Mouse (Mus musculus): ENCODE results near the gene Slc22a19. TPM values are rescaled to one million over a fixed set of nuclear protein-coding genes. Genes with fewer than 3 reads are reported as not detected.
"Not testable (repeated sequence)": the region's sequence is repeated elsewhere in the genome, so short reads cannot be mapped to it uniquely, and the experiment has no call there.

Gene Slc22a19
- polyA plus RNA-seq (2012; ENCODE audit: insufficient read depth, insufficient read length, low replicate concordance, missing spikeins), result not detected in 2 replicates

DNA sequence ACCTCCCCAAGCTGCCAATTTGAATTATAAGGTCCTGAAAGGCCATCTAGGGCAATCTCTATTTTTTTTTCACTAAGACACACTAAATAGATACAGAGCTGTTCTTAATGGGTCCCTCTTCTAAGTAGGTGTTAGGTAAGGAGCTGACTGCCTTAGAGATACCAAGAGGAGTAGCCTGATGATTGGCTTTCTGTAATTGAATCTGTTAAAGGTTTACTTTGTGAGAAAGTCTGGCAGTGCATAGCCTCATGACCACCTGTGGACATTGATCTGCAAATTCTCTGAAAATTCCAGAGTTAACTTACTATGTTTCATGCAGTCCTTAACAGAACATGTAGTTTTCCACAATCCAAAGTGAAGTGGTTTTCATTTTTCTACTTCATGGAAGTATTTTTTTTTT, at the start of gene Slc22a19:
TSS of gene Slc22a19 (minus strand) at position 163 of the 400 bp plus-strand sequence.
- no peaks in the 10 kb centered on the region for H3K4me1 ChIP-seq (ENCODE audit: control insufficient read depth, insufficient read depth, low read length)
- no peak for TF ChIP-seq CTCF (IDR thresholded peaks at IDR 0.05; ENCODE audit: insufficient read depth, low read depth, low read length)
- no peak for TF ChIP-seq POLR2A (IDR thresholded peaks at IDR 0.05; ENCODE audit: insufficient read depth, low read depth, low read length)
- H3K27ac ChIP-seq (ENCODE audit: insufficient read depth, low read depth, low read length), result no peak within 1 kb of the TSS
- H3K4me3 ChIP-seq (ENCODE audit: insufficient read depth, low read depth, low read length), result no peak within 1 kb of the TSS

DNA sequence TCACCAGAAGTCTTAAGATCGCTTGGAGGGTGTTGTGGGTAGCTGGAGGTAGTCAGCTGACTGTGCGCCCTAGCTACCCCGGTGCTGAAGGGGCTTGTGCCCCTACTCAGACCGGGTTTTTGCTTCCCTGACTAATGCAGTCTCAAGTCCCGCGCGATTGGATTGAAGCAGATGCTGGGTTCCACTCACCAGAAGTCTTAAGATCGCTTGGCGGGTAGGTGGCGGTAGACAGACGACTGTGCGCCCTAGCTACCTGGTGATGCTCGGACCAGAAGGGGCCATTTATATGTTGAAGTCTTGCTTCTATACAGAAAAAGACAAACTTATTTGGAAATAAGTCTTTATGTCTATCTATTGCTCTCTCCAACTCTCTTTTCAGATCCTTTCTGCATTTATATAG, 42.3 kb upstream of the Slc22a19 start:
- not testable (repeated sequence) for H3K4me1 ChIP-seq (ENCODE audit: control insufficient read depth, insufficient read depth, low read length); H3K27ac ChIP-seq (ENCODE audit: insufficient read depth, low read depth, low read length); H3K4me3 ChIP-seq (ENCODE audit: insufficient read depth, low read depth, low read length)
- 79% methylated on average over 13 of the region's 13 CpGs for WGBS

DNA sequence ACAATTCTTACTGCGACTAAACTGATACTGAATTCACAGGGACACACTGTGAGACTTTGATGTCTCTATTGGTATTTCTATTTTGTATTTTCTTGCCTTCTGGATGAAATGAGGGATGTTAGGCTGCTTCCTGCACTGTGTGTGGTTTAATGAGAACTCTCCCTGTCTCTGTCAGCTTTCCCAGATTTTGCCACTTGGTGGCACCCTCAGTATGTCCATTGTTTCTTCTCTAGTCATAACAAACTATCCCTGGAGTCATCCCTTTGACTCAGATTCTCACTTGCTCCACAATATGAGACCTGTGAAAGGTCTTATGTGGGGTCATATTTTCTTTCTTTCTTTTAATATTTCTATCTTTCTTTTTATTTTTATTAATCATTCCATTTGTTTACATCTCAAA, 18.4 kb upstream of the Slc22a19 start:
- Histone ChIP-seq H3K27ac (ENCODE audit: insufficient read depth, low read depth, low read length) (no peak overlapping the region), H3K4me1 (ENCODE audit: control insufficient read depth, insufficient read depth, low read length) (no peaks in the 10 kb centered on the region), H3K4me3 (ENCODE audit: insufficient read depth, low read depth, low read length) (no peak overlapping the region)
- WGBS, result 21% methylated on average over 1 of the region's 1 CpGs
- TF ChIP-seq POLR2A (IDR thresholded peaks at IDR 0.05; ENCODE audit: insufficient read depth, low read depth, low read length) (no peak), CTCF (IDR thresholded peaks at IDR 0.05; ENCODE audit: insufficient read depth, low read depth, low read length) (no peak)

DNA sequence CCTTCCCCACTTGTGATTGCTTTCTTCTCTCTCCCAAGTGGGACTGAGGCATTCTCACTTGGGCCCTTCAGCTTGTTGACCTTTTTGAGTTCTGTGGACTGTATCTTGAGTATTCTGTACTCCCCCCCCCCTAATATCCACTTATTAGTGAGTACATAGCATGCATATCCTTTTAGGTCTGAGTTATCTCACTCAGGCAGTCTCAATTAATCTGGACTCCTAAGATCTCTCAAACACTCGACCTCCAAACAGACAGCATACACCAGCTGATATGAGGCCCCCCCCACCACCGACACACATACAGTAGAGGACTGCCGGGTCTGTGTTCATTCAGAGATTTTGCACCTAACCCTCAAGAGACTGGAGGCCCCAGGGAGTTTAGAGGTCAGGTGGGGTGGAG, 18.0 kb downstream of the Slc22a19 start:
- not testable (repeated sequence) for H3K27ac ChIP-seq (ENCODE audit: insufficient read depth, low read depth, low read length); H3K4me1 ChIP-seq (ENCODE audit: control insufficient read depth, insufficient read depth, low read length); H3K4me3 ChIP-seq (ENCODE audit: insufficient read depth, low read depth, low read length)
- 73% methylated on average over 3 of the region's 3 CpGs for WGBS

DNA sequence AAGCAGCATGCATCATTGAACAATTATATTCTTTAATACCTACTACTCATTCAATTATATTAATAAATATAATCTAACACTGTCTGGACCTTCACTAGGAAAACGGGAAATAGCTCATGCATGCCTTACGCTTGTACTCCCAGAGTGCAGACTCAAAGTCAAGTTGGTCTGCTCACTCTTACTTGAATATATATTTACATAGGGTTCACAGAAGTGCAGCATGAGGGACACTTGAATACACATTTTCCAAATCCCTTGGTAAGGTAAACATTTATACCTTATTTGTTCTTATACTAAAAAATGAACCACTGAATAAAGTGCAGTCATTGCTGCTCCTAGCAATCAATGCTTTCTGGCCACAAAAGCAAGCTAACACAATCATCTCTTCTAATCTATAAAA, 19.9 kb downstream of the Slc22a19 start:
- Histone ChIP-seq H3K4me1 (ENCODE audit: control insufficient read depth, insufficient read depth, low read length) (no peaks in the 10 kb centered on the region), H3K27ac (ENCODE audit: insufficient read depth, low read depth, low read length) (no peak overlapping the region), H3K4me3 (ENCODE audit: insufficient read depth, low read depth, low read length) (no peak overlapping the region)
- TF ChIP-seq CTCF (IDR thresholded peaks at IDR 0.05; ENCODE audit: insufficient read depth, low read depth, low read length) (no peak), POLR2A (IDR thresholded peaks at IDR 0.05; ENCODE audit: insufficient read depth, low read depth, low read length) (no peak)
- 89% methylated on average over 2 of the region's 2 CpGs for WGBS

DNA sequence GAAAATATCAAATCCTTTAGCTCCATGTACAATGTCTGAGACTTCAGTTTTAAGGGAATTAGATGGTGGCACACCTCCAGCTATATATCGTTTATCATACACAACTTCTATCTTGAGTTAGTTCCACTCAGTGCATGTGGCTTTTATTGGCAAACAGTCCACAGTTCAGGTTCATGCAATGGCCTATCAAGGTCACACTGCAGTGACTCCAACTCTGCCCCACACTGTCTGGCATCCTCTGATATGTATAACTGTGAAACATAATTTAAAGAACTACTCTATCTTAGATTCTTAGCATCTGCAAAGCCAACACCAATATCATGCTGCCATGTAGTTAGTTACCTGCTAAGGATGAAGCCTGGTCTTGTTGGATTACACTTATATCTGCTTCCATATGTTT, 23.1 kb downstream of the Slc22a19 start:
- 93% methylated on average over 1 of the region's 1 CpGs for WGBS
- Histone ChIP-seq H3K4me3 (ENCODE audit: insufficient read depth, low read depth, low read length) (no peak overlapping the region), H3K27ac (ENCODE audit: insufficient read depth, low read depth, low read length) (no peak overlapping the region), H3K4me1 (ENCODE audit: control insufficient read depth, insufficient read depth, low read length) (no peaks in the 10 kb centered on the region)
- TF ChIP-seq POLR2A (IDR thresholded peaks at IDR 0.05; ENCODE audit: insufficient read depth, low read depth, low read length) (no peak), CTCF (IDR thresholded peaks at IDR 0.05; ENCODE audit: insufficient read depth, low read depth, low read length) (no peak)

DNA sequence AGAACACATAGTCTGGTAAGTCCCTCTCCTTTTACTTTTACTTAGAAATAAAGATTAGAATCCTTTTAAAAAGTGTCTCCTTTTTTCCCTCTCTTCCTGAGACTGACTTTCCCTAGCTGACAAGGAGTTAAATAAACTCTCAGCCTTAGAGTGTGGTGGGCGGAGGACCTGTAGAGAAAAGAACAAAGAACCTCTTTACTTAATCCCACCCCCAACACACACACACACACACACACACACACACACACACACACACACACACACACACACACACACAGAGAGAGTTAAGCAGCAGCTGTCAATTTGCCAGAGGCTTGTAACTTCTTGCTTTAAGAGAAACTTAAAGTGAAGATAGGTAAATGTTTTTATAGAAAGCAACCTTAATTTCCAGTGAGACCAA, 39.1 kb downstream of the Slc22a19 start:
- TF ChIP-seq POLR2A (IDR thresholded peaks at IDR 0.05; ENCODE audit: insufficient read depth, low read depth, low read length) (no peak), CTCF (IDR thresholded peaks at IDR 0.05; ENCODE audit: insufficient read depth, low read depth, low read length) (no peak)
- Histone ChIP-seq H3K27ac (ENCODE audit: insufficient read depth, low read depth, low read length) (no peak overlapping the region), H3K4me3 (ENCODE audit: insufficient read depth, low read depth, low read length) (no peak overlapping the region), H3K4me1 (ENCODE audit: control insufficient read depth, insufficient read depth, low read length) (no peaks in the 10 kb centered on the region)
- WGBS, result 8% methylated on average over 1 of the region's 1 CpGs

DNA sequence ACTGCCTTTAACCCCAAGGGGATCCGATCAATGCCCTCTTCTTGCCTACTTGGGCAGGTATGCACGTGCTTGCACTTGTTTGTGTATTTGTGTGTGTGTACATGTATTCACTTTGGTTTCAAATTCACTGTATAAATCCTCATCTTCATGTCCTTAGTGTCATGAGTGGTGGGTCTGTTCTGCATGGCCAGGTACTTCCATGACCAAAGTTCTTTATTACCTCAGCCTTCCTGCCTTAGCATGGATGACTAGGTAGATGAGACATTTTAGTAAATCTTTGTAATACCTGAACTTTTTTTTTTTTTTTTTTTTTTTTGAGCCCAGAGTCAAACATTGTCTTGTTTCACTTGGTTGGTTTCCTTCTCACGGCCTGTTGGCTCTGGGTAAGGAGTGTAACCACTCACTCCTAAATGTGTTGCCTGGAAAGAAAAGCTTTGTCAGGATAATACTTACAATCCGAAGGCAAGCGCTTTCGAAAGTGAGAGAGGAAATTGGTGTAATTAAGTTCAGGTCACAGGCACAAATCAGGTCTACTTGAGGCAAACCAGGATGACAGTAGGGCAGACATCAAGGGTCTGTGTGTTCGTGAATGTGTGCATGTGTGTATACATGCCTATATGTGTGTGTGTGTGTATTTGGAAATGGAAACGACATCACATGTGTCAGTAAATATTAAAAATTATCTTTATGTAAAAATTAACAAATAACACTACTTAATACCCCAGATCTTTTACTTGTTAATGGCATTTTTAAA, 62.0 kb downstream of the Slc22a19 start:
- H3K4me3 ChIP-seq (ENCODE audit: insufficient read depth, low read depth, low read length), result no peak overlapping the region
- no peak overlapping the region for H3K27ac ChIP-seq (ENCODE audit: insufficient read depth, low read depth, low read length)
- TF ChIP-seq POLR2A (IDR thresholded peaks at IDR 0.05; ENCODE audit: insufficient read depth, low read depth, low read length), result no peak
- TF ChIP-seq CTCF (IDR thresholded peaks at IDR 0.05; ENCODE audit: insufficient read depth, low read depth, low read length), result no peak
- 79% methylated on average over 8 of the region's 8 CpGs for WGBS
- H3K4me1 ChIP-seq (ENCODE audit: control insufficient read depth, insufficient read depth, low read length), result no peaks in the 10 kb centered on the region

DNA sequence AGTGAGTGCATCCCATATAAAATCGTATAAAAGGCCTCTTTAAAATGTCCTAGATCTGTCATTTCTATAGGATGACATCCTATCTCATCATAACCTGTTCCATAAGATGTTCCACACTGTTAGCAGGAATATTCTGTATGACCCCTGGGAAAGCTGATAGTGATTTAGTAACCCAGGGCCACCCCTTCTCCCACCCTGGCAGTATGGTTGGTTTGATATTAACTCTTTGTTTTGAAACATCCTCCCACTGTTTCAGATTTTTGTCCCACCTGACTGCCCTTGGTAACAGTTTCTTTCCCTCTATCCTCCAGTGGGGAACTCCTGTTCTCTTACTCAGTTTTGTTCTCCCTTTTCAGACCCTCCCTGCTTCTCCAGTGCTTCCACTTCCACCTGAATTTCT, 77.3 kb downstream of the Slc22a19 start:
- TF ChIP-seq CTCF (IDR thresholded peaks at IDR 0.05; ENCODE audit: insufficient read depth, low read depth, low read length) (no peak), POLR2A (IDR thresholded peaks at IDR 0.05; ENCODE audit: insufficient read depth, low read depth, low read length) (no peak)
- Histone ChIP-seq H3K27ac (ENCODE audit: insufficient read depth, low read depth, low read length) (no peak overlapping the region), H3K4me1 (ENCODE audit: control insufficient read depth, insufficient read depth, low read length) (no peaks in the 10 kb centered on the region), H3K4me3 (ENCODE audit: insufficient read depth, low read depth, low read length) (no peak overlapping the region)
- WGBS, result 70% methylated on average over 1 of the region's 1 CpGs

DNA sequence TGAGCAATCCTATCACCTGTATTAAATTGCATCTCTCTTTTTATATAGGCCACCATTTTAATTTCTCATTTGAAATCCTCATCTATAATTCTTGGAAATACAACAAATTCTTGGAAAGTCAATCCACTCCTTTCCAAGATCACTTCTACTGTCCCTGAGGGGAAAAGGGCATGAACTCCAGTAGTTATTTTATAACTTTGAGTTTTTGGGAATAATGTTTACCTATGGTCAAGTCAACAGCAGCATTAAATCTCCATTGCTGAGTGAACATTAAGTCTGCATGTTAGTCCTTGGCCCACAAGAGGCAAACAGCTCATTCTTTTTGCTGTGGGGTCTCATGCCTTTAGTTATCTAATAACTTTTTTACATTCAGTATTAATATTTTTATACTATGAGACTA, 78.1 kb downstream of the Slc22a19 start:
- H3K27ac ChIP-seq (ENCODE audit: insufficient read depth, low read depth, low read length), result no peak overlapping the region
- TF ChIP-seq POLR2A (IDR thresholded peaks at IDR 0.05; ENCODE audit: insufficient read depth, low read depth, low read length) (no peak), CTCF (IDR thresholded peaks at IDR 0.05; ENCODE audit: insufficient read depth, low read depth, low read length) (no peak)
- no peaks in the 10 kb centered on the region for H3K4me1 ChIP-seq (ENCODE audit: control insufficient read depth, insufficient read depth, low read length)
- H3K4me3 ChIP-seq (ENCODE audit: insufficient read depth, low read depth, low read length), result no peak overlapping the region

Other genes starting within 250 kb of the Slc22a19 start
- 345 and 642 TPM in 2 replicates for gene Rtn3, start 228.0 kb downstream of the Slc22a19 start, polyA plus RNA-seq (2012; ENCODE audit: insufficient read depth, insufficient read length, low replicate concordance, missing spikeins)
- not detected in 2 replicates for gene Atl3, start 217.3 kb downstream of the Slc22a19 start, polyA plus RNA-seq (2012; ENCODE audit: insufficient read depth, insufficient read length, low replicate concordance, missing spikeins)
- not detected in 2 replicates for gene Pla2g16, start 153.9 kb downstream of the Slc22a19 start, polyA plus RNA-seq (2012; ENCODE audit: insufficient read depth, insufficient read length, low replicate concordance, missing spikeins)
- not detected in 2 replicates for gene Lgals12, start 104.1 kb downstream of the Slc22a19 start, polyA plus RNA-seq (2012; ENCODE audit: insufficient read depth, insufficient read length, low replicate concordance, missing spikeins)
- not detected in 2 replicates for gene Hrasls5, start 98.8 kb downstream of the Slc22a19 start, polyA plus RNA-seq (2012; ENCODE audit: insufficient read depth, insufficient read length, low replicate concordance, missing spikeins)
- gene Slc22a26, start 91.4 kb upstream of the Slc22a19 start, polyA plus RNA-seq (2012; ENCODE audit: insufficient read depth, insufficient read length, low replicate concordance, missing spikeins), result not detected in 2 replicates